Mouse (Mus musculus) kidney, adult 18-20 months (tissue): ENCODE measurements around the gene Sec14l4.
A peak's percentile ranks its signal among the peaks of the same experiment; 100 is the strongest.

ENCODE experiments used
- DNase-seq: peaks from one replicate; pipeline ENCODE4 v3.0.0; 2021

The Sec14l4 gene

DNA sequence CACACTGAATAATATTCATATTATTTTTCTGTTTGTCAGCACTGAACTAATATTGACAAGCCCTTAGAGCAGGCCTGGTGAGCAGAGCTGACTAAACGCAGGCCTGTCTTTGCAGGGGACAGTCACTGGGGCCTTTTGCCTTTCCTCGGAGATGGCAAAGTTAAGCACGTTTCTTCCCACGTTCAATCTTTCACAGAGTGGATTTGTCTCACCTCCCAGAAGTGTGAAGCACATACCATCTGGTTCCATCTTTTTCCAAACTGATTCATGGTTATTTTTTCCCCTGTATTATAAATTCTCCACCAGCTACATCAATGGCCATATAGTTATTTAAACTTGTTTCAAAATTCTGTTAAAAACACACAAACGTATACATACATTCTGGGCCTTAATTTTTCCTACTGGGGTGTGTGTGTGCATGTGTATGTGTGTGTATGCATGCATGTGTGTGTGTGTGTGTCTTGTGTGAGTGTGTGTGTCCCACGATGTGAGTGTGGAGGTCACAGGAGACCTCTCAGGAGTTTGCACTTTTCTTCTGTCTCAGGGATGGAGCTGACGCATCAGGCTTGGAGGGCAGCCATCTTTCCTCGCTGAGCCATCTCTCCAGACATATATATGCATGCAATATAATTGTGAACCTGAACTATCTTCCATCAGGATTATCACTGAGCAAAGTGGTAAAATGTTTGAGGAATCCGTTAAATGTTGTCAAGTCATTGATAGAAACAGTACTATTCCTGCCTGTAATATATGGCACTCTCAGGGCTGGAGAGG is 3.5 kb upstream of the Sec14l4 start:
- no peak for DNase-seq

DNA sequence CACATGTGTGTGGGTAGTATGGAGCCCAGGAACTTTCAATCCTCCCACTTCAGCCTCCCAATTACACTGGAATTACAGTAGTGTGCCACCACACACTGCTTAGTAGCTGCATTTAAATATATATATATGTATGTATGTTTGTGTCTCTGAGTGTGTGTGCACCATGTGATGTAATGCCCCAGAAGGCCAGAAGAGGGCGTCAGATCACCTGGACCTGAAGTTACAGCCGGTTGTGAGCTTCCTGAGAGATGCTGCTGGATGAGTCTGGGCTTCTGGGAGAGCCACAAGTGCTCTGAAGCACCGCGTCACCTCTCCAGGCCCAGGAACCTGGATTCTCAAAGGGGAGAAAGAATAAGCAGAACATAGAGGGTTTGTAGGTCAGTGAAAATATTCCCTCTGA is 1.9 kb upstream of the Sec14l4 start:
- no peak for DNase-seq

DNA sequence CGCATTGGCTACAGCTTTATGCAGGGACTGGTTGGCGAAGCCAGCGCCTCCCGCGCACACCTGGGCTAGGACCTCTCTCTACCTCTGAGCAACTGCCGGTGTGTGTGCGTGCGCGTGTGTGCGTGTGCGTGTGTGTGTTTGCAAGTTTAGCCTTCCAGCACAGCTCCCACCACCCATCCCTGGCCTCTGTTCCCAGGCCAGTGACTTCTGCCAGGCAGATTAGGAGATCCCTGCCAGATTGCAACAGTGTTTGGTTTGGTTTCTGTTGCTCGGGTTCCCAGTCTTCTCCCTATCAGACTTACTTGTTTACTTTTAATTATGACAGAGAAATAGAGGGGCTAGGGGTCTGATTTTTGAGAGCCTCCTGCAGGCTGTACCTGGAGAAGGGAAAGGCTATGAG is 699 bp downstream of the Sec14l4 start:
- DNase-seq = no peak

DNA sequence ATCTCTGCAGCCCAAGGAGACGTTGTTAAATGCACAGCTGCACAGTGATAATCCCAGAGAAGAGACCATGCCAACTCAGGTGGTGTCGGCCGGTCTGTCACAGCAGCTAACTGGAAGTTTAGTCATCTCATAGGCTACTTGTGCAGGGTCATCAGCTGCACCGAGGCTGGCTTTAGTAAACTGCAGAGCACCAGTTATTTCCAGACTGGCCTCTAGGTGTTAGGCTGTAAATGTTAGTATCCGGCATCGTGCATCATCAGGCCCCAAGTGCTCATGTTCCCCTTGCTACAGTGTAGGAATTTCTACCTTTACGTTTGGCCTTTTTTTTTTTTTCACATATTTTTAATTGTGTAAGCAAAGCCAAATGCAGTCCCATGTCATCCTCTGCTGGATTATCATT is 2.2 kb downstream of the Sec14l4 start:
- no peak for DNase-seq

DNA sequence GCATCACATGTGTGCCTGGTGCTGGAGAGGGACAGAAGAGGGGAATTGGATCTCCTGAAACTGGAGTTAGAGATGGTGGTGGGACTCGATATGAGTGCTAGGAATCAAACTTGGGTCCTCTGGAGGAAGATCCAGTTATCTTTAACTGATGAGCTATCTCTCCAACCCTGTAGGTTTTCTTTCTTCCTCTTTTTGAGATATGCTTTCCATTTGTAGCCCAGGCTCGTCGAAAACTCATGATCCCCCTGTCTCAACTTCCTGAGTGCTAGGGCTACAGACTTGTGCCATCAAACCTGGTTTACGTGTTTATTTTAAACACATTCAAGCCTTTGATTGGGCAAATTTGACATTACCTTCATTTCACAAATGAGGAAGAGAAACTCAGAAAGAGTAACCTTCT is 2.9 kb downstream of the Sec14l4 start:
- no peak for DNase-seq

DNA sequence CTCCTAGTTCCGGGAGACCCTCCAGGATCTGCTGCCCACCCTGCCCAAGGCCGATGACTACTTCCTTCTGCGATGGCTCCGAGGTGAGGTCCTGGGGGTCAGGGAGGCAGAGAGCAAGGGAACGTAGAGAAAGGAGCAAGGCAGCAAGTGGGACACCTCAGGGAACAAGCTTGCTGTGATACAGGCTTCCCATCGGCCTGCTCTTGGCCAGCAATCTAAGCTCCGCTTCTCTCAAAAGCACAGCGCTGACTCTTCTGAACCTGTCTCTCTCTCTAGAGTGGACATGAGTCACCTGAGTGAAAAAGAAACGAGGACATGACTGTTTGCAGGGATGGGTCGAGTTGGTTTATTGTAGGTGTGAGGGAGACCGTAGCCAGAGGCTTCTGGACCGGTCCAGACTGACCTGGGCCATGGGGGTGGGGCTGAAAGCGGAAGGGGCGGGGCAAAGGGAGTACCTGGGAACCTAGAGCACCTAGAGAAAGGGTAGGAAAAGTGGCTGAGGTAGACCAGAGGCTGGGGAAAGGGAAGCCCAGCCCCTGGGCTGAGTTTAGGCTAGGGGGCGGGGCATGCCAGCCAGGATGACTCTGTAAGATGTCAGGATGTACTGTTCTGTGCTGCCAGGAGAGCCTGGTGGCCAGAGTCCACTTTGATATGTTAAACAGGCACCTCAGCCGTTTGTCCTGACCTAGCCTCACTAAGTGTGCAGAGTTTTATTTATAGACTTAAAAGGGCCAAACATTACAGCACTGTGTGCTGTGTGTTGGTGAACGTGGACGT is 4.0 kb downstream of the Sec14l4 start:
- peak; percentile 41 for DNase-seq

DNA sequence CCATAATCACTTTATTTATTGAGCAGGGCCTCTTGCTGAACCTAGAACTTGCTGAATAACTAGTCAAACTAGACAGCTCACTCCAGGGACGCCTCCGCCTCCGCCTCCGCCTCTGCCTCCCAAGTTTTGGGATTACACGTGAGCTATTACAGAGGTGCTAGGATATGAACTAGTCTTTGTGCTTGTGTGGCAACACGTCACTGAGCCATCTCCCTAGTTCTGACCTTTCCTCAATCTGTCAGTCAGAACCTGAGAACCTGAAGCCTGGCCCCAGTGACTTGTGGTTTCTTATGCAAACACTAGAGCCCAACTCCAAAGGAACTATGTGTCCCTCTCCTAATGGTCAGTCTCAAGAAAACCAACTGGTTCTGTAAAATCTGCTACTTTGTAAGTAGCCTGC is 4.7 kb downstream of the Sec14l4 start:
- DNase-seq = no peak

DNA sequence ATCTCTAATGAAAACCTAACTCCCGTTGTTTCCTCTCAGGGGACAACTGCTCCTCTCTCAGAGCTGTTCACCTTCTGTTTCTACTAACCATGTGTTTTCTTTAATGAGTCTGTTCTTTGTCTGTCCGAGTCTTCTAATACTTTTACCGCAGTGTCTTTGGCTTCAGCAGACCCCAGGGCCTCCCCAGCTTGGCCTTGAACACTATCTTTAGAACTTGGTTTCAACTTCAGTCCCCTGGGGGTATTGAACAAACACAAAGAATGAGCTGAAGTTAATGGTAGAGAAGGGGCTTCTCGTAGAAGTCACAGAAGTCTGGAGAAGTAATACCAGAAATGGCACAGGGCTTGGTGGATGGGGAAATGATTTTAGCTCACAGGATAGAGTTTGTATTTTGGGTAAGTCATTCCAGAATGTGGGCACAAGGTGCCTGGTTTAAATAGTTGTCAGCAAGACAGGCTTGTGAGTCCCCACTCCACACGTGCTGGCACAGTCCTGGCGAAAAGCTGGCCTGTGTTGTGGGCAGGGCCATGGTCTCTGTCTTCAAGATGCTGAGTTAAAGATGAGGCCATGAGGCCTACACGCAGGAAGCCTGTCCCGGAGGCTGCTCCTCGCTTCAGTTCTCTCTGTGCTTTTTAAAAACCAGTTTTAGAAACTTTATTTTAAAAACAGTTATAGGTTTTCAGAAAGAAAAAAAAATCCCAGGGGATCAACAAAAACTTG is 5.3 kb downstream of the Sec14l4 start:
- DNase-seq = no peak

DNA sequence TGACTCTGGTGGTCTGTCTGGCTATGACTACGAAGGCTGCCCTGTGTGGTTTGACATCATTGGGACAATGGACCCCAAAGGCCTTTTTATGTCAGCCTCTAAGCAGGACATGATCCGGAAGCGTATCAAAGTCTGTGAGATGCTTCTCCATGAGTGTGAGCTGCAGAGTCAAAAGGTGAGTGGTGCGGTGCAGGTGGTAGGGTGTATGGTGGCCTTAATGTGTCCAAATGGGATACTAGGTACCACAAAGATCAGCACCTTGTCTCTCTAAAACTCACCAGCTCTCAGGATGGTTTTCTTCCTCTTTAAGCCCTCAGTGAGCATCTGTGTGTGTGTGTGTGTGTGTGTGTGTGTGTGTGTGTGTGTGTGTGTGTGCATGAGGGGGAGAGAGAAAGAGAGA is 8.7 kb downstream of the Sec14l4 start:
- DNase-seq = no peak

DNA sequence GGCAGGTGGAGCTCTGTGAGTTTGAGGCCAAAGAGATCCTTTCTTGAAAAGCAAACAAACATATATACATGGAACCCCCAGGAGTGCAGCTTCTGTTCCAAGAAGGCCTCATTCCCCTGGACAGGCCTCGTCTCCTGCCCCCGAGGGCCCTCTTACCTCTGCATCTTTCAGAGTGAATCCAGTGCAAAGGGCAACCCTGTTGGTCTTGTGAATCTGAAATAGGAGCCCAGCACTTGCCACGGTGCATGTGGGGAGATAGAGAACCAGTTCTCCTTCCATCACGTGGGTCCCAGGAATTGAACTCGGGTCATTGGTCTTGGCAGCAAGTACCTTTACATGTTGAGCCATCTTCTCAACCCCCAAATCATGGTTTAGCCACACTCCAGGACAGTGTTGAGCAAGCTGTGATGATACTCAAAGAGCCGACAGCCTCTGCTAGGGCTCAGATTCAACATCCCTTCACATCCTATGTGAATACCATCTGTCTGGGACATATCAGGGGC is 9.9 kb downstream of the Sec14l4 start:
- DNase-seq = no peak

DNA sequence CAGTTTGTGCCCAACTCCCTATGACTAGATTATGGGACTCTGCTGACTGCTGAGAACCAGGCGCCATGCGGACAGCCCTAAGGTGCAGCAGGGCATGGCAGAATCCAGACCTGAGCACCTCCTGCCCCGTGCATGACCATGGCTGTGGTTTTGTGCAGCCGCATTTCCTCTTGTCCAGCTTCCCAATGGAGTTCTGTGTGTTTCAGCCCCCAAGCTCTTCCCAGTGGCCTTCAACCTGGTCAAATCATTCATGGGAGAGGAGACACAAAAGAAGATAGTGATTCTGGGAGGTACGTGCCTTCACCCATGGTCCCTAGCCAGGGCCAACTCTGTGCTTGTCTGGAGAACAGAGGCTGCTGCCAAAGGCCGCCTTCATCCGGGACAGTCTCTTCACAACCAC is 11.8 kb downstream of the Sec14l4 start:
- DNase-seq = no peak

DNA sequence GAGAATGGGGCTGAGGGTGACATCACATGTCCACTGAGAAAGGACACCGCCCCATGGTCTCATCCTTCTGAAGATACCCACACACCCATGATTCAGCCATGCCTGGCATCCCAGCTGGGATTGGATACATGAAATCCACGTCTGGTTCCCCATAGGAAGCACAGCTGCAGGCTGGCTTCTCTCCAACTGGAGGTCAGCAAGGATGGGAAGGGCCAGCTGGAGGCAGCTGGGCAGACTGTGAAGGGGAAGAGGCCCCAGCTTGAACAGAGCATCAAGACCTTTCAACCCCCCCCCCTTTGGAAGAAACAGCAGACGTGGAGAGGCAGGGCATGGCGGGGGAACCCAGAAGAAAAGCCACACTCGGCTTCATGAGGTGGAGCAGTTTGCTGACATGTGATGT is 15.3 kb downstream of the Sec14l4 start:
- DNase-seq = no peak

DNA sequence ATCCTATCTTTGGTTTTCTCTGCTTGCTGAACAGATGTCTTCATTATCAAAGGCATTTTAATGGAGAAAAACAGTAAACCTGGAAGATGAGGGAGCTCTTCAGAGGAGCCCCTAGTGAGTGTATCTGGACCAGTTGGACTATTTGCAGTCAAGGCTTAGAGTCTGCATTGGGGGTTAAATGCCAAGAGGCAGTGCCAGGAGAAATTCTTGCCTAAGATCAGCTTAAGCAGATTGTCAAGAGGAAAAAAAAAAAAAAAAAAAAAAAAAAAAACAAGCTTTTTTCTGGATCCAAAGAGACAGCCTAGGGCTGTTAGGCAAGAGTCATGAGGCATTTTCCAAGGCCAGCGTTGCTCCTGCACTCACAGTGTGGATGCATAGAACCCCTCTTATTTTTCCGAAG is 16.5 kb downstream of the Sec14l4 start:
- DNase-seq = no peak

DNA sequence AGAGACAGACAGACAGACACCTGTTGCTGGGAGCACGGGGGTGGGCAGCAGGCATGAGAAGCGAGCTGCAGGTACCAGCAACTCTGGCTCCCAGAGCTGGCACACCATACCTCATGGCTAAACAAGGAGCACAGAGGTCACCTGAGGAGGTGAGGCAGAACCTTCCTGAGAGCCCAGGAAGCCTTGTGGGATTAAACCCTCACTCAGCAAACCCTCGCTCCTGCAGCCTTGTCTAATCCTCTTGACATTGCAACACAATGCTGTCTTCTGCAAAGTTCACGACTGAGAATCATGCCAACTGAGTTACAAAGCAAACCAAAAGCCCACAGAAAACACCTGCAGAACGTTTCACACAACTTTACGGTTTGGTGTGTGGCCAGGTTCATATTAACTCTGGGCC is 17.2 kb downstream of the Sec14l4 start:
- DNase-seq = no peak

DNA sequence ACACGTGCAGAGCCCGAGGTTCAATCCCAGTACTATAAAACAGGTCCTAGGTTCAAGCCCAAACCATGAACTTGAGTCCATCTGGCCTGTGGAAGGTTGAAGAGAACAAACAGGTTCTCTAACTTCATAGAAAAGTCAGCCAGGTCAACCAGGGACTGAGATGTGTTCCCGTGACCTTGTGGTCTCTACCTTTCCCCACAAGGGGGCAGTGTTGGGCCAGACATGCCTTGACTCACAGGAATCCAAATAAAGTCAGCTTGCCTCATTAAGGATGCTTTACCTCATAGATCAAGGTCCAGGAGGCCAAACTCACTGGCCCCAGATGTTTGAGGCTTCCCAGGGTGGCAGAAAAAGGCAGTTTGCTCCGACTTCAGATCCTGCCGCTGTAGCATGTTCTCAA is 22.3 kb downstream of the Sec14l4 start:
- peak; percentile 79 for DNase-seq

DNA sequence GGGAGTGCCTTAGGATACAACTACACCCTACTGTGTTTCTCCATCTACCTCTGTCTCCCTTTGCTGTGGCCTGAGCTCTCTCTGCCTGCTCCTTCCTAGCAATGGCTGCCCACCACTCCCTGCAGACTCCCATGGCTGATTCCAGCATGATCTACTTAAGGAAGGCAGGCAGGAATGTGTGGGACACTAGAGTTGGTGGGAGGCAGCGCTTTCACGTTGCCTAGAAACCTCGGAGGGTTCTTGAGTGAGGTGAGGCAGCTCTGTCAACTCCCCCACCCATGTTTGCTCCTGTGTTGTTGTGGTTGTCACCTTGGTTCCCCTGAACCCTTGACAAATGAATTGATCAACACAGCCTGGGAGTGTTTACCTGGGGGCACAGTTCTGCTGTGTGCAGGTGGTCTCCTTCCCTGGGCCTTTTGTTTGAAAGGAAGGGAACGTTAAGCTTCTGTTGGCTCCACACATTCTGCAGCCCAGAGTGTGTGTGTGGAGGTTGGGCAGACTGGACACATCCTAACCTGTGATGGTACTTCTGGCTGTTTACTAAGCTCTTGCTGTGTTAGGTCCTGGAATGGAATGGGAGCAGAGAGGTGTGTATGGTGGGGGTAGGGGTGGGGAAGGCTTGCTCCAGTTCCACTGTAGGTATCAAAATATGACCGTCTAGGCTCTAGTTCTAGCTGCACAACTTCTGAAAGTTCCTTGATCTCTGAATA is 29.8 kb downstream of the Sec14l4 start:
- no peak for DNase-seq

DNA sequence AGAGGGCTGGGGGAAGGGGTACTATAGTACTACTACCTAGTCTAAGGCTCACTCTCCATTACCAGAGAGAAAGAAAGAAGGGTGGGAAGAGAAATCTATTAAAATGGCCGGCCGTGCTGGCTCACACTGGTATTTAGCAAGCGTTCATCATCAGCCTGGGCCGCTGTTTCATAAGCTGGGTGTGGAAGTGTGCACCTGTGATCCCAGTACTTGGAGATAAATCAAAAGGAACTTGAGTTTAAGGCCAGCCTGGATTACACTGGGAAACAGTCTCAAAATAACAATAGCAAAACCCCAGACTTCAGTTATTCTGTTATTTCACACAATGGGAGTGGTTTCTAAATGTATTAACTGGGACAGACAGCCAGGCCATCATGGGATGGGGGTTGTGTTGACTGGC is 31.3 kb downstream of the Sec14l4 start:
- DNase-seq = no peak

DNA sequence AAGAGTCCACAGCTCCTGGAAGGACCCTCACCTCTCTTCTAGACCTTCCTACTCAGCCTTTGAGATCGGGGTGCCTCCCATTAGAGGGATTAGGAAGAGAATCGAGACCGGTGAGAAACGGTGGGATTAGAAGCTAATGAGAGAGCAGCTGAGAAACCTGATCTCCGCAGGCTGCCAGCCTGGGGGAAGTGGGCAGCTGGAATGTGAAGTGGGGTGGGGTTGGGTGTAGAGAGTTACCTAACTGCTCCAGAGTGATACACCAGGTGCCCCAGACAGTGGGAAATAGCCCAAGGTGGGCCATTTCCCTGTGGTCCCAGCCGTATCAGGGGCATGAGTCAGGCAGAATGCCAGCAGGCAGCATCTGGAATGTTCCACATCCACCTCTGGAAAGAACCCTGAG is 31.7 kb downstream of the Sec14l4 start:
- DNase-seq = no peak

DNA sequence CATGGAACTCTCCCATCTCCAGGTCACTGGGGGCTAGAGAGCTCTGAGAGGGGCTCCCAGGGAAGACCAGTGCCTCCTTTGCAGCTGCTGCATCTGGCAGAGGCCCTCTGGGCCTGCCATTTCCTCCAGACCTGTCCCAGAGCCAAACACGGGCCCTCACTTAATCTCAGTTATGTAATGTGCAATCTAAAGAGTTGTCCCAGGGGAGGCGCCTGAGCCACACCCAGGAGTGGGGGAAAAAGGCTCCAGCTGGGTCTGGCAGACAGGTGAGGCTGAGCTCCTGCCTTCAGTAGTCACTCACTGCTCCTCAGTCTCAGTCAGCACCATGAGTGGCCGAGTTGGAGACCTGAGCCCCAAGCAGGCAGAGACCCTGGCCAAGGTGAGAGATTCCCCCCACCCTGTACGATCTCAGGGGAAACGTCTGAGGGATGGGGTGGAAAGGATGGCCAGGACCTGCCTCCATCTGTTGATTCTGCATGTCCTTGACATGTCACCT is 33.4 kb downstream of the Sec14l4 start, which contains the start of gene Sec14l3:
Gene Sec14l3 (plus strand): TSS at position 215 of the 496 bp plus-strand sequence.
- DNase-seq = no peak

DNA sequence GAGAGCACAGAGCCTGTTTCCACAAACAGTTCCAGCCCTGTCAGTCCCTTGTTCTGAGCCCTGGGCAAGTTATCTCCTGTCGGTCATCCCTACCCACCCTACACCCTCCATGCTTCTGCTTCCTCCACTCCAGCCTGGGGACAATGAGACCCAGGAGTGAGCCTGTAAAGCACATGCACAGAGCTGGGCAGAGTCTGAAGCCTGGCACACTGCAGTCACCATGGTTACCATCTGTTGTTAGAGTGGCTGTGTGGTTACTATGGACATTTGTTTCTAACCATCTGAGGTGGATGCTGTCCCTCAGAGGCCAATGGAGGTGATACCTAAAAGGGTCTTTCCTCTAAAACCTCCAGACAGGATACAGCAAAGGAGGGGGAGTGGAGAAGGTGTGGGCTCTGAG is 38.4 kb downstream of the Sec14l4 start:
- DNase-seq = no peak

DNA sequence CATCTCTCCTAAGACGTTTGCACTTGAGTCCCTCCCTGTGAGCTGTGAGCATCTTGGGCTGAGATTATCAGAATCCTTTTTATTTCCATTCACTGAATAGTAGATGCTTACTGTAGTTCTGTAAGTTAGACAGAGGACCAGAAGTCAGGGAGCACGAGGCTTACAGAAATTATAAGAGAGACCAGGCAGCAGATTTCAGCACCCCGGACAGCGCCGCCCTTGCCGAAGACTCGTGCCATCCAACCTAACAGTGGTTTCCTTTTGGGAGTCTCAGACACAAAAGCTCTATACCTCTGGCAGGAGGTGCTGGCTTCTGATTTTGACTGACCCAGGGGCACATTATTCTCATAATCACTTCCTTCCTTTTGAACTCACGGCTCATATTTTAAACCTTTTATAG is 45.4 kb downstream of the Sec14l4 start:
- DNase-seq = peak; percentile 52

DNA sequence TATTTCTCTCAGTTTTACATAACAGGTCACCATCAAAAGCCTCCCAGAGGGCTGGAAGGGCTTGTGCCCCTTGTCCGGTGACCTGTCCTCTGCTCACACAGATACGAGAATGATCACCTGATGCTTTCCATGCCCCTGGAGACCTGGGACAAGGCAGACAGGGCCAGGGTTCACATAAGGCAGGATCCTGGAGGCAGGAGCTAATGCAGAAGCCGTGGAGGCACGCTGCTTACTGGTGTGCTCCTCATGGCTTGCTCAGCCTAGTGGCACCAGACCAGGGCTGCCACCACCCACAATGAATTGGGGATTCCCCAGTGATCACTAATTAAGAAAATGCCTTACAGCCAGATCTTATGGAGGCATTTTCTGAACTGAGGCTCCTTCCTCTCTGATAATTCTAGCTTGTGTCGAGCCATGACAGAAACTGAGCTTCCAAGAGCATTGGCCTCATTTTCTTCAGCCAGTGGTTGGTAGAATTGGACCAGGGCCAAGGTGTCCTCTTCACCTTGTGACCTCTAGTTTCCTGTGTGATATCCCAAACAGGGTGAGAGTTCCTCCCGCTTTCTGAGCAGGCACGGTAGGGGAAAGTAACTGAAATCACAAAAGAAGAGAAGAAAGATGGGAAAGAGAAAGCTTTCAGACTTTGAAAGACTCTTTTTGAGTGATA is 47.1 kb downstream of the Sec14l4 start:
- DNase-seq = no peak
